Mouse (Mus musculus) neural tube, embryonic 15.5 days (tissue): ENCODE measurements around the gene Antxr1. TPM values are rescaled to one million over a fixed set of nuclear protein-coding genes. Genes with fewer than 3 reads are reported as not detected.
A peak's percentile ranks its signal among the peaks of the same experiment; 100 is the strongest.

ENCODE experiments used
- ATAC-seq: fragments of 200-750 bp; cut with Nextera tagmentation; 2 replicates; pipeline ENCODE4 v1.8.0; 2017; ENCODE audit warnings: mild to moderate bottlenecking, moderate TSS enrichment, moderate library complexity; ENCODE audit not compliant: low FRiP score
- H3K27ac ChIP-seq: fragments of 300-500 bp; sonication (generic); replicated peaks from 2 replicates; pipeline ENCODE4 v1.5.1; 2015; ENCODE audit warnings: mild to moderate bottlenecking, inconsistent platforms
- H3K27me3 ChIP-seq: fragments of 300-500 bp; sonication (generic); replicated peaks from 2 replicates; pipeline ENCODE4 v1.6.1; 2015; ENCODE audit warnings: inconsistent platforms
- H3K36me3 ChIP-seq: fragments of 300-500 bp; sonication (generic); 2 replicates; pipeline ENCODE4 v1.6.1; 2015; ENCODE audit warnings: inconsistent platforms
- H3K4me1 ChIP-seq: fragments of 300-500 bp; sonication (generic); 2 replicates; pipeline ENCODE4 v1.6.1; 2015; ENCODE audit warnings: inconsistent platforms
- H3K4me2 ChIP-seq: fragments of 300-500 bp; sonication (generic); 2 replicates; pipeline ENCODE4 v1.6.1; 2015; ENCODE audit warnings: inconsistent platforms, mild to moderate bottlenecking, moderate library complexity
- H3K4me3 ChIP-seq: fragments of 300-500 bp; sonication (generic); replicated peaks from 2 replicates; pipeline ENCODE4 v1.5.1; 2015; ENCODE audit warnings: mild to moderate bottlenecking, inconsistent platforms
- H3K9ac ChIP-seq: fragments of 300-500 bp; sonication (generic); replicated peaks from 2 replicates; pipeline ENCODE4 v1.6.1; 2015; ENCODE audit warnings: mild to moderate bottlenecking, inconsistent platforms
- H3K9me3 ChIP-seq: fragments of 300-500 bp; sonication (generic); replicated peaks from 2 replicates; pipeline ENCODE4 v1.6.1; 2016; ENCODE audit warnings: inconsistent platforms
- WGBS: fragments of 180-500 bp; shearing (Covaris S2); methylation state at CpG from one replicate; pipeline ENCODE4 v1.1.7; 2015; ENCODE audit warnings: mixed read lengths; 5-methylcytosine and 5-hydroxymethylcytosine counted together
- polyA plus RNA-seq: library from polyadenylated mRNA; unstranded; fragments of >200 nt; fragmentation: Nextera tagmentation; extraction: Ambion mirVana; gene quantifications from 2 replicates; pipeline ENCODE4 v1.2.1, GENCODE M21; 2015

Gene Antxr1
- polyA plus RNA-seq, result 6.4 and 6.7 TPM in 2 replicates

DNA sequence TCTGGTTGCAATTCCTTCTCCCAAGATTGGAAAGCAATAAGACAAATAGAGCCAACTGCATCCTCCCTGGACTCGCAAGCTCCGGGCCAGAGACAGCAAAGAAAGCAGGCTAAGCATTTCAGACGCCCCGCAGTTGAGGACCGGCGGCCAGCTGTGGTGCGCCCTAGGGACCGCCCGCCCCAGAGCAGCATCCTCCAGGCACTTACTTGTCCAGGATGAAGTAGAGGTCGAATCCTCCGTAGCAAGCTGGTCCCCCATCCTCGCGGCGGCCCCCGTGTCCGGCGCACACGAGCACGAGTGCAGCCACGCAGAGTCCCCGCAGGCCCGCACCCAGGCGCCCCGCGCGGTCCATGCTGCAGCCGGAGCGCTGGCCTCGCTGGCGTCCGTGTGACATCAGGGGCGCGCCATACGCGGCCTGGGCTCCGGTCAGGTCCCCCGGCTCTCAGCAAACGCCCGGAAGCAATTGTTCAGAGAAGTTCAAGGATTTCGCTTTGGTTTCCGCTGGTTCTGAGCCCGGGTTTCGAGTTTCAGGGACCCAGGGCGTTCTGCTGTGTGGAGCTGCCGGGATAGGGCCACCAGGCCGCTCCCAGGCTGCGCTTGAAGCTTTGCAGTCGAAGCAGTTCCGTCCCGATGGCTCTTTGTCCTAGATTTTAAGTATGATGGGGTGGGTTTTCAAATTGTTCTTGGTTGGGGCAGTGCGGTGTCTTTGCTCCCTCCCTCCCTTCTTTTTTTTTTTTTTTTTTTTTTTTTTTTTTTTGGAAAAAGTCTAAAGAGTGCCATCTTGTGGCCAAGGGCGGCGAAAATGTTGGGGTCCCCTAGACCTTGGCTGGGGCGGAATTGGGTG is at the start of gene Antxr1:
Gene Antxr1 (minus strand): TSS at position 731 of the 844 bp plus-strand sequence.
- peak; percentile 76 for ATAC-seq
- peak within 1 kb of the TSS; percentile 97 for H3K4me2 ChIP-seq
- peak within 1 kb of the TSS; percentile 78 for H3K9ac ChIP-seq
- peak within 1 kb of the TSS; percentile 75 for H3K4me3 ChIP-seq
- no peaks in the 10 kb centered on the region for H3K27me3 ChIP-seq
- no peaks in the 10 kb centered on the region for H3K9me3 ChIP-seq
- no peaks in the 10 kb centered on the region for H3K36me3 ChIP-seq
- H3K27ac ChIP-seq, result peak within 1 kb of the TSS; percentile 80
- under 1% methylated on average over 54 of the region's 54 CpGs for WGBS
- peaks cover 28% of the 10 kb centered on the region for H3K4me1 ChIP-seq

DNA sequence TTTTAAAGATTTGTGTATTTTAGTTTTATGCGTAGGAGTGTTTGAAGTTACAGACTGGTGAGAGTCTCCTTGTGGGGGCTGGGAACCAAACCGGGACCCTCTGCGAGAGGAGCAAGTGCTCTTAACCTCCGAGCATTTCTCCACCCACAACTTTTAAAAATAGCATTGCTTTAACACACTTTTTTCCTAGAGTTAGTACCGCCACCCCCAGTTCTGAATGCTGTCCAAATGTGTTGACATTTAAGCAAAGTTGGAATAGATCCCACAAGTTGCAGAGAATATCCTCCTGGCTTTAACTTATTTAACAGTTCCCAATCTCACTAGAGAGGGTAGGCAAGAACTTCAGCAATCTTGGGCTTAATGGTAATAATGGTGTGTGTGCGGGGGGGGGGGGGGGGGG is 49.1 kb upstream of the Antxr1 start:
- Histone ChIP-seq H3K36me3 (no peaks in the 10 kb centered on the region), H3K9ac (no peak overlapping the region), H3K9me3 (no peaks in the 10 kb centered on the region), H3K27ac (no peak overlapping the region), H3K27me3 (no peaks in the 10 kb centered on the region), H3K4me3 (no peak overlapping the region), H3K4me2 (peak overlapping the region; percentile 67), H3K4me1 (peaks cover 5% of the 10 kb centered on the region; the same call in 1 of the 2 replicates)
- no peak for ATAC-seq
- 68% methylated on average over 5 of the region's 6 CpGs for WGBS

DNA sequence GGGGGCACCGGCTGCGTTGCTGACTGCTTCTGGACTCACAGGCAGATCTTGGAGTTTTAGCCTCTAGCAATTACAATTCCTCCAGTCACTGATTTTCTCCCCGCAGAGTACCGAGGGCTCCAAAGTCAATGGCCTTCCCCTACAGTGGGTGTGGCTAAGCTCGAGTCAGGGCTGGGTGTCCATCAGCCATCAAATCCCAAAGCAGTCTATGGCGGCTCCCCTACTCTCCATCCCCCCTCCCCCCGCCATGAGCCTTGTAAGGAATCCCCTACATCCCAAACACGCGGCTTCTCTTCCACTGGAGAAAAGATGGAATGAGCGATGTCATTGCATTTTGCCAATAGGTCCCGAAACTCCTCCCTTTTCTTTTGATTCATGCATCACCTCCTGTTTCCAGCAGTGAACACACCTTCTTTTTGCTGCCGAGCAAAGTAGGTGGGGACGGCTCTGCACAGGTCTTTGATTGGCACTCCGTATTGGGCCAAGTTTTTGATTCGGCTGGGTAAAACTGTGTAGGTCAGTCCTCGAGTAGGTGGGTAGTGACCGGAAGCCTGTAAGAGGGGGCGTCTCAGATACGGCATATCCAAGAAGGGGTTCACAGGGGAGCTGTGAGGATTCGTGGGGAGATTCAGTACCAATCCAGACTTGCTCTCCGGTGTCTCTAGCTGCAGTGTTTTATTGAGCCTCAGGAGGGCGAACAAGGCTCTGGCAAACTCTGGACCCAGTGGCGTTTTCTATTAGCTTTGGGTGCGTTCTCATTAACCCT is 48.5 kb upstream of the Antxr1 start:
- WGBS, result 18% methylated on average over 24 of the region's 24 CpGs
- Histone ChIP-seq H3K36me3 (no peaks in the 10 kb centered on the region), H3K9ac (peak overlapping the region; percentile 30; the same call in 1 of the 2 replicates), H3K27me3 (no peaks in the 10 kb centered on the region), H3K4me3 (peak overlapping the region; percentile 36), H3K4me2 (peak overlapping the region; percentile 67), H3K4me1 (peaks cover 5% of the 10 kb centered on the region; the same call in 1 of the 2 replicates), H3K9me3 (no peaks in the 10 kb centered on the region), H3K27ac (no peak overlapping the region)
- peak; percentile 63; the same call in 1 of the 2 replicates for ATAC-seq

DNA sequence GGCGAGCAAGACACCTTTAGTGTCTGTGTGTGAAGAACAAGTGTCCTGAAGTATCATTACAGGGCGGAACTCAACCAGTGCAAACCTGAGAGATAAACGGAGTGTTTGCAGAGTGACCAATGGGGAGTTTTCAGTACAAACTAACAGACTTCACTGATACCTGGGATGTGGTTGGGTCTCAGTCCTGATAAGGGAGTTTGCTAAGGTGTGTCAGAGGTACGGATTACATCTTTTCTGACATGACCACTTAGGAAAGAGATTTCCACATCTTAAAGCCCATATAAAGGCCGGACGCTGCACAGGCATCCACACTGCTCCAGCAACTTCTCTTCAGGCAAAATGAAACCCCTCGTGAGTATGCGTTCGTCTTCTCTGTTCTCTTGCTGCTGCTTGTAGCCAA is 37.4 kb upstream of the Antxr1 start, which contains the start of gene Gkn2:
Gene Gkn2 (plus strand): TSS at position 301 of the 400 bp plus-strand sequence.
- Histone ChIP-seq H3K9ac (no peak within 1 kb of the TSS), H3K27me3 (no peaks in the 10 kb centered on the region), H3K4me1 (no peaks in the 10 kb centered on the region), H3K9me3 (no peaks in the 10 kb centered on the region), H3K27ac (no peak within 1 kb of the TSS), H3K4me2 (no peak within 1 kb of the TSS), H3K36me3 (no peaks in the 10 kb centered on the region), H3K4me3 (no peak within 1 kb of the TSS)
- WGBS, result 91% methylated on average over 9 of the region's 9 CpGs
- ATAC-seq, result no peak

DNA sequence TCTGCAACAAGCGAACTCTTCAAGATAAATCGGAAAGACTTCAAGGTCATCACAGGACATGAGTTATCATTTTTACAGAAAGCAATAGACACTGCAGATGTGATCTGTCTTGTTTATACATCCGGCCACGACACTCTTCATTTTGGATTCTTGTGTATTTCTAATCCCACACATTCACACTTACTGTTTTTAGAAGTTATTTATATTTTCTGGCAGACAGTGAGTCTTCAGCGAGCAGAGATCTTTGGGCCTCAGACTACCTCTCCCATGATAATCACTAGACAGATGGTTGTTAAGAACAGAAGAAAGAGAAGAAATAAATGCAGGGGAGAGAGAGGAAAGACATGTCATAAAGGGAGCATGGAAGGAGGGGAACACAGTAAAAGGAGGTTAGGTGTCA is 33.6 kb upstream of the Antxr1 start:
- H3K27me3 ChIP-seq, result no peaks in the 10 kb centered on the region
- no peaks in the 10 kb centered on the region for H3K36me3 ChIP-seq
- WGBS, result 89% methylated on average over 5 of the region's 5 CpGs
- no peak overlapping the region for H3K9ac ChIP-seq
- no peak for ATAC-seq
- H3K4me2 ChIP-seq, result no peak overlapping the region
- no peaks in the 10 kb centered on the region for H3K4me1 ChIP-seq
- H3K4me3 ChIP-seq, result no peak overlapping the region
- H3K9me3 ChIP-seq, result no peaks in the 10 kb centered on the region
- H3K27ac ChIP-seq, result no peak overlapping the region

DNA sequence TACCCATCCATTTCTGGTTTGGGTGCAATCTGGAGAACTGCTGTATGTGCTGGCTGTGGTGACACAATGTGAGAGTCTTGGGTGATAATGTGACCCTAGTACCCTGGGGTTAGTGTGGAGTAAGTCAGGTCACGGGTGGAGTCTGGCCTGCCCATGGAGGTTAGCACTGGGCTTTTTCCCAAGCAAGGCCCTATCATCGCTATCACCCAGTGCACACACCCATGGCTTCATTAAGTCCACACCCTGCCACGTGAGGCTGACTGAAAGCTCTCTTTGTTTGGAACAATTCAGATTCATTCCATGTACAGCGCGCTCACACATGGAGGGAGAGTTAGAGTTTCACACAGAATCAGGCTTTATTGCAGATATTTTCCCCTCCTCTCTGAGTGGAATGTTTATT is 18.8 kb upstream of the Antxr1 start:
- Histone ChIP-seq H3K27ac (no peak overlapping the region), H3K9me3 (no peaks in the 10 kb centered on the region), H3K4me3 (no peak overlapping the region), H3K4me1 (no peaks in the 10 kb centered on the region), H3K36me3 (no peaks in the 10 kb centered on the region), H3K27me3 (no peaks in the 10 kb centered on the region), H3K9ac (no peak overlapping the region), H3K4me2 (no peak overlapping the region)
- no peak for ATAC-seq
- WGBS, result 55% methylated on average over 5 of the region's 5 CpGs

DNA sequence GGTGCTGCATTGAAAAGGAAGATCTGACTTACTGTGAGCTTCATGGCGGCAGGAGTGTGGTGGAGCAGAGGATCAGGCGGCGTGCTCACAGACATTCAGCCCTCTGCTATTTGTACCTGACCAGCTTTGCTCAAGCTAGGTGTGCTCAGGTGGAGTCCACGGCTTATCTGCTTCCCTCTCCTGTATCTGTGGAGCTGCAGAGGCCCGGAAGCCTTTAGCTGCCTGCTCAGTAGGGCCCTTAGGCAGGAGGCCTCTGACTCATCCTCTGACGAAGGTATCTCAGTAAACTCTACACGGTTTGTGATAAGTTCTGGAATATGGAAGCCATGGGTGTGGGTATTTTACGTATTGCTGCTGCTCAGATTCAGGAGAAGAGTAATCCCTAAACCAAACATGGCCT is 15.2 kb upstream of the Antxr1 start, which contains the start of gene Gkn1:
Gene Gkn1 (minus strand): TSS at position 114 of the 400 bp plus-strand sequence.
- no peak within 1 kb of the TSS for H3K9ac ChIP-seq
- H3K4me1 ChIP-seq, result no peaks in the 10 kb centered on the region
- H3K36me3 ChIP-seq, result no peaks in the 10 kb centered on the region
- H3K4me2 ChIP-seq, result no peak within 1 kb of the TSS
- H3K9me3 ChIP-seq, result no peaks in the 10 kb centered on the region
- H3K27ac ChIP-seq, result no peak within 1 kb of the TSS
- H3K4me3 ChIP-seq, result no peak within 1 kb of the TSS
- WGBS, result 96% methylated on average over 8 of the region's 8 CpGs
- H3K27me3 ChIP-seq, result no peaks in the 10 kb centered on the region
- ATAC-seq, result no peak

DNA sequence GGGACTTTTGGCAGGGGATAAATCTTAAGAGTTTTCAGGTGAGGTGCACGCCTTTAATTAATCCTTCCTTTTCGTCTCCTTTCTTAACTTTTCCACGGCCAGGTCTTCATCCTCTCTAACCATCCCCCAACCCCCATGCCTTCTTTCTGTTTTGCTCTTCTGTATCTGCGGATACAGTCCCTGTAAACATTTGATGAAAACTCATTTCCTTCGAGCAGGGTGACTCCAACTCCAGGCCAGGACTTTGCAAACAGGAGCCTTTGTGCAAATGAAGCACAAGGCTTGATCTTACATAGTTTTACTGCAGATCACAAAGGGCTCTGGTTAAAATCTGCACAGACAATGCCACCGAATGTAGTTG is 294 bp upstream of the Antxr1 start:
- peaks cover 28% of the 10 kb centered on the region for H3K4me1 ChIP-seq
- WGBS, result 34% methylated on average over 6 of the region's 6 CpGs
- no peak overlapping the region for H3K27ac ChIP-seq
- no peaks in the 10 kb centered on the region for H3K9me3 ChIP-seq
- H3K4me3 ChIP-seq, result peak overlapping the region; percentile 75; the same call in 1 of the 2 replicates
- ATAC-seq, result no peak
- peak overlapping the region; percentile 97 for H3K4me2 ChIP-seq
- no peaks in the 10 kb centered on the region for H3K36me3 ChIP-seq
- no peaks in the 10 kb centered on the region for H3K27me3 ChIP-seq
- H3K9ac ChIP-seq, result no peak overlapping the region

DNA sequence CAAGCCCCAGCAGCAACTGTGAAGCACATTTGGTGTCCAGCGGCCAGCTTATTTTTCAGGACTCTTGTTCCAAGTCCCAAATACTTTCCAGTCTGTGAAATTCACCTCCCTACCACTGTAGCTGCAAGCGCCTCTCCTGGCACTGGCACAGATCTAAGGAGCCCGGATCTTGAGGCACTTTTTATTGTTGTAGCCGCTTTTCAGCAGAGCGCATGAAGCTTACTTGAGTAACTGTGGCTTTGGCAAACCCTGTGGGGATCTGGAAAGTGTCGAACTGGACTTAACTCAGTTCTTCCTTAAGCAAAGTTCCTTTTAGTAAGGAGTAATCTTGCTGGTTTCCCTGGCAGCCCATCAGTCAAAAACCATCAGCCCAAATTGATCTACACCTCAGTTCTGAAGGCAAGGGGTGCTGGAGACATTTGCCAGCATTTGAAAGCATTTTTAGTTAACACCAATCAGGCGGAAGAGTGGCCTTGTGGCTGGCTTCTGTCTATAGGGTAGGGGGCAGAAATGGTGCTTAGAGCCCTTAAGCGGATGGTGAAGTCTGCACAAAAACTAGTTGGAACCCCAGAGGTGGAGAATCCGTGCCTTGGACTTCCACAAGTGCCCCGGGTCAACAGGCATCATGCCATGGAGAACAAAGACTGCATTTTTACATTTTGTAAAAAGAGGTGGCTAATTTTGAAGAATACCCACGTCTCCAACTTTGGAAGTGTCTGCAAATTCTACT is 1.1 kb downstream of the Antxr1 start:
- H3K4me1 ChIP-seq, result peaks cover 28% of the 10 kb centered on the region
- H3K4me2 ChIP-seq, result peak overlapping the region; percentile 97
- H3K9ac ChIP-seq, result peak overlapping the region; percentile 78
- peak; percentile 67; the same call in 1 of the 2 replicates for ATAC-seq
- no peaks in the 10 kb centered on the region for H3K27me3 ChIP-seq
- WGBS, result 10% methylated on average over 11 of the region's 11 CpGs
- peak overlapping the region; percentile 80 for H3K27ac ChIP-seq
- H3K4me3 ChIP-seq, result peak overlapping the region; percentile 75
- no peaks in the 10 kb centered on the region for H3K9me3 ChIP-seq
- H3K36me3 ChIP-seq, result no peaks in the 10 kb centered on the region

DNA sequence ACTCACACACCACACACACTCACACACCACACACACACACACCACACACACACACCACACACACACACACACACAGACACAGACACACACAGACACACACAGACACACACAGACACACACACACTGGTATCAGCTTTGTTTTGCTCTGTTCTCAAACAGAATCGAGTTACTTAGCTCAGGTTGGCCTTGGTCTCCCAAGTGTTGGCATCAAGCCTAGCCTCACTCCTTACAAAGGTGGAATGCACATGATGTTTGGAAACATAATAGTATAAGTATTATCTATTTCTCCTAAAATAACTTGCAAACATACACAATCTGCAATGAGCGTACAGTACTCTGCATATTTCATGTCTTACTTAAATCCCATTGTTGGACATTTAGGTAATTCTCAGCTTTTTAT is 3.2 kb downstream of the Antxr1 start:
- H3K4me3 ChIP-seq, result no peak overlapping the region

More for the DNA sequence above, 3.2 kb downstream of the Antxr1 start:
- Histone ChIP-seq H3K4me2 (peak overlapping the region; percentile 97), H3K4me1 (peaks cover 36% of the 10 kb centered on the region), H3K9me3 (no peaks in the 10 kb centered on the region), H3K9ac (no peak overlapping the region), H3K27me3 (no peaks in the 10 kb centered on the region), H3K36me3 (no peaks in the 10 kb centered on the region), H3K27ac (no peak overlapping the region)
- WGBS, result 77% methylated on average over 2 of the region's 2 CpGs
- no peak for ATAC-seq
